Mouse (Mus musculus) spleen, adult 12 weeks (tissue): ENCODE measurements around the gene Grk1.

Experiments
- DNase-seq: peaks from one replicate; pipeline ENCODE4 v3.0.0; 2022; ENCODE audit warnings: low spot score

The Grk1 gene

DNA sequence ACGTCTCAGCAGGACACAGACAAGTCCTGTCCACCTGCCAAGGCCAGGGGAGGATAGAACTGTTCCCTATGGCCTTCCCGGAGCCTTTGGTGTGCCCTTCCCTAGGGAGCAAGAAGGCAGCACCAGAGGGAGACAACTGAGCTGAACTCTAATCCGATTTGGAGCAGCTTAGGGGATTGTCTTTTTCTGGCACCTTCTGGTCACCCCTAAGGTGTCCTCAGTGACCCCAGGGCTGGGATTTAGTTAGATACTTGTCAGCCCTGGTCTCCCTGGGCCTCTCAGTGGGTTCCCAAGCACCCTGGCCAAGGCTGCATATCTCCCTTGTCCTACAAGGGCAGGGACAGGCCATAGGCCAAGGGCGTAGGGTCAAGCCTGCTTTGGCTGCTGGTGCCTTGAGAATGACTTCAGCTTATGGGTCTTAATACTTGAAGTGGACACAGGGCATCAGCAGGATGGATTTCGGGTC lies at the start of gene Grk1:
Gene Grk1 (plus strand): TSS at position 416 of the 466 bp plus-strand sequence.
- no peak for DNase-seq

DNA sequence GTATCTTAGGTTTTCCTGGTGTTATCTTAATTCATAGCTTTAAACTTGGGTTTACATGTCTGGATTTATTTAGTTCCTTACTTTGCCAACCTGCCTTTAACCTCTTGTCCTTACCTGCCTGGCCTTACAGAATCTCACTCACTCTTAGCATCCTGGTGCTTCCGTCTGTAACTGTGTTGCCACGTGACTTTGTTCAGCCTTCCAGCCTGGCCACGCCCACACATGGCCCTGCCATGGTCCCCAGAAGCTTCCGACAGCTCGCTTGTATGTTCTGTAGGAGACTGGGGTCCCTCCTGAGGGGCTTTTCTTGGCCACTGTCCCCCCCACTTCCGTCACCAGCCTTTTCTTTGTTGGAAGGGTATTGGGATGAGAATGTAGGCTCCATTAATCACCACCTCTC lies 48.7 kb upstream of the Grk1 start:
- no peak for DNase-seq

DNA sequence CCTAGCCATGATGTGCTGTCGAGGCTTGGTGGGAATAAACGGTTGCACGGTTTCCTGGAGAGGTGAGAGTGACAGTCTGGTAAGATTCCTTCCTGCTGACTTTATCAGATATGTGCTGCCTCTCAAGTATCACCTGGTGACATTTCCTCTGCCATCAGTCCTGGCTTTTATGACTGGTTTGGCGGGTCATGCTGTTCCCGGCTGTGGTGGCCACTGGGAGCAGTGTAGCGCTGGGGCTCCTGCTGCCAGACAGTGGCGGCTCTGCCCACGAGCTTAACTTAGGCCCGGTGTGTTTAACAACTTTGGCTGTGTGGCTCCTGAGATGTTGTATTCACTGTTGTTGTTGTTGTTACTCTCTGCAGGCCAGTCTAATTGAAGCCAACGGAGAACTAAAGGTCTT lies 48.2 kb upstream of the Grk1 start:
- no peak for DNase-seq

DNA sequence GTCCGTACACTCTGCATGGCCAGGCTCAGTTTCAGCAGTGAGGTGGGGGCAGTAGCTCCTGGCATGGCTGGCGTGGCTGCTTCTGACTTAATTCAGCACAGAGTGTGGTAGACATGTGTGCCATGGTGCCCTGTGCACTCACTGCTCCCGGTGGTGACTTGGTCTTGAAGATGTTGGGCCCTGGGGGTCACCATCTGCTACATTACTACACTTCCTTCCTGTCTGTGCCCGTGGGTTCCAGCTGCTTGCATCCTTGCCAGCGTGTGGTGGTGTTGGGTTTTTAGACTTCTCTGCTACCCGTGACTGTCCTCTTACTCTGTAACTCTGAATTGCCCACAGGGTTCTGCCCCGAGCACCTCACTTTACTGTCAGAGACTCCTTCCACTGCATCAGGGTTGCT lies 44.7 kb upstream of the Grk1 start:
- DNase-seq = no peak

DNA sequence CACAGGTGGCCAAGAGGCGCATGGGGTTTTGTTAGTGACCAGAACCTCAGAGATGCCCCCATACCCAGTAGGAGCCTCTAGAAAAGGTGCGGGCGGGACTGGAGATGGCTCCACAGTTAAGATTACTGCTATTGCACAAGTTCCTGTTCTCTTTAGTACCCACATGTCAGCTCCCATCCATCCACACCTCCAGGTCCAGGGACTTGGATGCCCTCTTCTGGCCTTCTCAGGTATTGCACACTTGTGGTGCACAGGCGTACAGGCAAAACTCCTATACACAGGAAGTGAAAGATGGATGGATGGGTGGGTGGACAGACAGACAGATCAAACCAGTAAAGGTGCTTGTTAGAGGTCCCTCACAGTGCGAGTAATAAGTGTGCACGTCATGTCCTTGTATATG lies 43.0 kb upstream of the Grk1 start:
- peak; percentile 17 for DNase-seq

DNA sequence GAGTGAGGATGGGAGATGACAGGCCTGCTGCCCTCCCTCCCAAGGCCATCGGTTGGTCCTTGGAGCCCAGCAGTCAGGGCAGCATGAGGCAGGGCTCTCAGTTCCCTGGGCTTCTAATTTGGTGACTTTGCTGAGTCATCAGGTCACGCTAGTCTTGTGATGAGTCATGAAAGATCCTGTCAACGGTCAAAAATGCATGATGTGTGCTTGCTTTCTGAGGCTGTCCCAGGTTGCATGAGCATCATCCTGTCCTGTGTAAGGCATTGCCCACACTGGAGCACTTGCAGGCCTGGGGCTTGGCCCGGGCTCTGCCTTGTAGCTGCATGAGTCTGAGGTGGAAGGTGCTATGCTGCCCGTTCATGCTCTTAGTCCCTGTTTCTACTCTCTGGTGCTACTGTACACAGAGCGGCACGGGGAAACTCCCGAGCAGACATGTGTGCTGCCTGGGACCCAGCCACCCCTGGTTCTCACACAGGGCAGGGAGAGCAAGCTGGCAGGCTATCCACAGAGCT lies 31.7 kb upstream of the Grk1 start:
- DNase-seq = no peak

DNA sequence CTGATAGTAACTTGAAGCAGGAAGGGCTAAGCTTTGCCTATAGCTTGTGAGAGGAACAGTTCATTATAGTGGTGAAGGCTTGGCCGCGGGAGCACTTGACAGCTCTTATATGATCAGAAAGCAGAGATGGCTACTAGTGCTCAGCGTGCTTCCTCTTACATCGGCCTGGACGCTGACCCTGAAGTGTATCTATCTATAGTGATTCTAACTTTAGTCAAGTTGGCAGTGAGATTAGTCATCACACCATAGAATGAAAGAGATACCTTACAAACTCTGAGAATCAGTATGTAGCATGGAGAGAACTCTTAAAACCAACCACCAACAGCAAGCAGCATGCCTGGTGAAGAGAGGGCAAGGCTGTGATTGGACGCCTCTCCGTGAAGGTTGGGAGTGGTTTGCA lies 23.3 kb upstream of the Grk1 start:
- DNase-seq = no peak

DNA sequence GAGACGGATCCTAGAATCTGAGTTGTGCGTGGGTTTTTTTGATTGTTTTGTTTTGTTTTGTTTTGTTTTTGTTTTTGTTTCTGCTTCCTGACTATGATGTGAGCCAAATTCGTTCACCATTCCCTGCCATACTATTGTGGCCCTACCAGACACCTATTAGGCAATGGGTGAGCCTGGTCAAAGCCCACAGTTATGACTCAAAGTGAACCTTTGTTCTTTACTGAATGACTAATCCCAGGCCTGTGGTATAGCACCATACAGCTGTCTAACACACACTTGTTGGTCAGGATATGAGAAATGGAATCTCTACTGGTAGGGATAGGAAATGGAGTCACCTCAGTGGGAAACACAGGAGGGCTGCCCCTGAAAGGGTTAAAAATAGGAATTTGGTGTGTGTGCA lies 22.3 kb upstream of the Grk1 start:
- DNase-seq = no peak

DNA sequence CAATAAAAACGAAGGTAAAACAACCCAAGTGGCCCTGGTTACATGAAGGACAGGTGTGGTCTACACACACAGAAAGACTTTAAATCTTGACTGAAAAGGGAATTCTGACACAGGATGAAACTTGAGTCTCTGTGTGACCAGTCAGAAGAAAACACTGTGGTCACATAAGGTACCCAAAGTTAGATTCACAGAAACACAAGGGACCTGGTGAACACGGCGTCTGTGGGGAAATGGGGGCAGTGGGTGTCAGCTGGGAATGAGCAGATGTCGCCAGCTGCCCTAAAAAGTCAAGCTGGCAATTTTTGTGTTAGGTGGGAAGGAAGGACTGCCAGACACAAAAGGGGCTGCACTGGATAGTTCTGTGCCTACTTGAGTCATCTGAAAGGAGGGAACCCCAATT lies 21.9 kb upstream of the Grk1 start:
- no peak for DNase-seq

DNA sequence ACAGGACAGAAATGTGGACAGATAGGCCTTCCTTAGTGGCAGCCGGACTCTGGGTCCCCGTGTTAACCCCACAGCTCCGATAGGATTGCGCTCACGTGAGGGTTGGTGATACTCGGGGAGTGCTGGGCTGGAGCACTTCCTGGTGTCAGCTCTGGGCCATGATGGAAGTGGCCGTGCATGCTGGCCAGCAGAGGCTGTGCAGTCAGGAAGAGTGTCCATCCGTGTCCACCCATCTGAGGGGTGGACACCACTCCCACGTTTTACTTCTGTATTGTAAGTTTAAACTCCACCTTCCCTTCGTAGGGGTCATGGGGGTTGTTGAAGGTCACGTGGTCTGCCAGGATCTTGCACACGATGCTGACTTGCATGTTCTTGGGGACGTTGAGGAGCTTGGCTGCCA lies 18.5 kb upstream of the Grk1 start:
- no peak for DNase-seq

DNA sequence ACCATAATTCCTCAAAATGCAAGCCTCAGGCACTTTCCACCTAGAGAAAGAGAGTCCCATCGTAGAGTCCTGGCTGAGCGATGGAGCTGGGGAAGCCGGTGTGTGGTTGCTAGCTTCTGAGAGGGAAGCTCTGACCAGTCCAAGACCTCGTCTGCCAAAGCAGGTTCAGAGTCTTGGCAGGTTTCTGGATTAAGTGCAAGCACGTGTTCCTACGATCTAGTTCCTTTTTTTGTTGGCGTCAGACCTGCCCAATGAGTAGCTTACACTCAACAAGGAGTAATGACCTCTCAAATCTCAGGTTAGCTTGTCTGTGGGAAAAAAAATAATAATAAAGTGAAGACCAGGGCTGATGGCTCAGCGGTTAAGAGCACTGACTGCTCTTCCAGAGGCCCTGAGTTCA lies 17.2 kb upstream of the Grk1 start:
- DNase-seq = no peak

DNA sequence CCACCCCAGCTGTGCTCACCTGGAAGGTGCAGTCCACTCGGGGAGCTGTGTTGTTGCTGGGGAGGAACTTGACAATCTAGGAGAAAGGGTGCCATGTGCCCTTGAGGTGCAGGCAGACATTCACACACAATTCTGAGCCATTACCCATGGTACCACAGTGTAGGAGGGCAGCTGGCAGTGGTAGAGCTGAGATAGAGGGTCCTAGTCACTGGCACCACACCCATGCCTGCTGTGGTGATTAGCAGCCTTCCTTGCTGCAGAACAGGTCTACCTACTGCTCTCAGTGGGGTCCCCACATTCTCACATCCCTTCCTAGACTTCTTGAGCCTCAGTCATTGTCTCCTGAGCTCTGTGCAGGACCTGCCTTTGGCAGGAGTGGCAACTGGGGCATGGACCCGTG lies 16.1 kb upstream of the Grk1 start:
- DNase-seq = no peak

DNA sequence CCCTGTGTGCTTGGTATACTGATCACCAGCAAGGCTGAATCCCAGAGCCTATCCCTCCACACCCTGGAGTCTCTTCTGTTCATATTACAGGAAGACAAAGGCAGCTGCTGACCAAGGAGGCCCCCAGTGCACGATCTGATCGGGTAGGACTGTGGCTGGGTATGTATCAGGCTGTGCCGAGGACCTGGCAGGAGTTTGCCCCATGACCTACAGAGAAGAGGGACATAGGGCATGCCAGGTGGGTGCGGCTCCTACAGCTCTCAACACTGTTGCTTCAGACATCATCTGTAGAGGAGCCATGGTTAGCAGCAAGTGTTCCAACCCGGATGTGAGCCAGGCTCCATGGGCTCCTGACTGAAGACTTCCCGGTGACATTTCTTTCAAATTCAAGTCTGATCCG lies 11.0 kb upstream of the Grk1 start:
- no peak for DNase-seq

DNA sequence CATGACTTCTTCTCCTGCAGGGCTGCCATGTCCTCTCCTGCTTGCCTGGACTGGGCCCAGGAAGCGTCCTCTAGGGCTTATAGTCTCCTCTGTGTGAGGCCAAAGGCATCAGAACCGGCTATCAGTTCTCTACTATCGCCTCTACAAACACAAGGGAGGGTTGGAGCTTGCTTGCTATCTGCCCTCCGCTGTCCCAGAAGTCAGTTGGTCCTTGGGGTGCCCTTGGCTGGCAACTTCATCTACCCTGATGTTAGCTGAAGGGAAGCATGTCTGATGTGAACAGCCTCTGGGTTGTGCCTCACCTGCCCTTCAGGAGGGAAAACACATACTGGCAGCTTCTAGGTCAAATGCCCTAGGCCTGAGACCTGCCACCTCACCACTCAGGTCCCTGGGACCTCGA lies 8.2 kb upstream of the Grk1 start, which contains the start of gene Atp4b:
Gene Atp4b (minus strand): TSS at position 101 of the 400 bp plus-strand sequence.
- DNase-seq = no peak

DNA sequence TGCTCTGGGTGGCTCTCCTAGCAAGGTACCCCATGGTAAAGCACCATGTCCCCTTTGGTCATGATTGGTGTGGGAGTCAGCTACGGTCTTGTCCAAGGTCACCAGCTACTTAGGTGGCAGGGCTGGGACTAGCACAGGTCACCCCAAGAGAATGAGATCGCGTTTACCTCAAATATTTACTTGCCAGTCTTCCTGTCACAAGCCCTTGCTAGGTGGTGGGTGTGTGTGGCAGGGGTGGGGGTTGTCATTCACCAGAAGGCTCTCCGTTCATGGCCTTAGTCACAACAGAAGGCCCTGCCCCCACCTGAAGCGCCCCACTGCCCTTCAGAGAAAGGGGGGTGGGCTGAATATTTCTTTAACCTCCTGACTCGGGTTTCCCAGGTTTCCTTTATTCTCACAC lies 1.4 kb upstream of the Grk1 start:
- DNase-seq = no peak

DNA sequence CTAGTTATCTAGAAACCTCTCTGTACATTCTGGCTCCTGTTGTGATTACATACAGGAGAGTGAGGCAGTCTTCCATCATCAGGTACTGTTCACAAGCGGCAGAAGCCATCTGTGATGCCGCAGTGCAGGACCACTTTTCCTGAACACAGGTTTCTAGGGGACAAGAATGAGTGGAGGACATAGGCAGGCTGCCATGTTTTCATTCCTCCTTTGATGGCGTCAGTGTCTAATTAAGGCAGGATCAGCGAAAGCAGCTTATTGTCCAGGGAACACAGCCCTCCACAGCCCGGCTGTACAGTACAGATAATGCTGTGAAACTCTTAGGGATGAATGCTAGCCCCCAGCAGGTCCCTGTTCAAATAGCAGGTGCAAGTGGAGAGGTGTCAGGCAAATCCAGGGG lies 1.1 kb downstream of the Grk1 start:
- DNase-seq = no peak

DNA sequence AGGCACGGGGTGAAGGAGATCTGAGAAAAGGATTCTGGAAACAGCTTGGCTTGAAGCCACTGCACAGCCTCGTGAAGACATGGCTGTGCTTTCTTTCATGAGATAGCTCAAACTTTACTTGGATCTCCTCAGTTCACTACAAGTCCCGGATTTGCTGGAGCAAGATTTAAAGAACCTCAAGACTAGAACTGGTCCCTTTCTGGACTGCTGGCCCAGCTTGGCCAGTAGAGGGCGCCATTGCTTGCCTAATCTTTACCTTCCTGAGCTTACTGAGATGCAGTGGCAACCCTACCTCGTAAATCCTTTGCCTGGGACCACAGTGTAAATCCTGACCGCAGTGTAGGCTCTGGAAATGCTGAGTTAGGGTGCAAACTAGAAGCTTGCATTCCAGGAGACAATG lies 6.7 kb downstream of the Grk1 start:
- DNase-seq = peak; percentile 21

DNA sequence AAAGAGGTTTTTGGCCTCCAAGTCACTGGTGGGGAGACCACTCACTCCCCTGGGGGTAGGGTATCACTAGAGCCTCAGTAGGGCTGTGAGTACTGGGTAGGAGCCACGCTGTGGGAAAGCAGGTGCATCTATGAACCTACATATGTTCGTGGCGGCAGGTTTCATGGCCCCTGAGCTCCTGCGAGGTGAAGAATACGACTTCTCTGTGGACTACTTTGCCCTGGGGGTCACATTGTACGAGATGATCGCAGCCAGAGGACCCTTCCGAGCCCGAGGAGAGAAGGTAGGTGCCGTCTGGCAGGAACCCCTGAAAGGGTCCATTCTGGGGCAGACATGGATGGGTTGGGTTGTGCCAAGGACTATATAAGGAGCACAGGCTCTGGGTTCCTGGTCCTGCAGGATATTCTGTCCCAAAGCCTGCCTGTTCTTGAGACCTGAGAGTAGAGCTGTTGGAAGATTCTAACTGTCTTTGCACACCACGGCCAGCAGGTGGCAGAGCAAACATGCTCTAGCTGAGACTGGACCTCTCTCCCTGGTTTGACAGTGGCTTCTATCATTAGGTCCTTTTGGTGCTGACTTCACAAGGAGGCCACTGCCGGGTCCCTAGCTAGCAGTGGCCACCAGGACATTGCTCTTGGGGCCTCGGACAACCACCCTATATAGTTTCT lies 8.1 kb downstream of the Grk1 start:
- DNase-seq = peak; percentile 29

DNA sequence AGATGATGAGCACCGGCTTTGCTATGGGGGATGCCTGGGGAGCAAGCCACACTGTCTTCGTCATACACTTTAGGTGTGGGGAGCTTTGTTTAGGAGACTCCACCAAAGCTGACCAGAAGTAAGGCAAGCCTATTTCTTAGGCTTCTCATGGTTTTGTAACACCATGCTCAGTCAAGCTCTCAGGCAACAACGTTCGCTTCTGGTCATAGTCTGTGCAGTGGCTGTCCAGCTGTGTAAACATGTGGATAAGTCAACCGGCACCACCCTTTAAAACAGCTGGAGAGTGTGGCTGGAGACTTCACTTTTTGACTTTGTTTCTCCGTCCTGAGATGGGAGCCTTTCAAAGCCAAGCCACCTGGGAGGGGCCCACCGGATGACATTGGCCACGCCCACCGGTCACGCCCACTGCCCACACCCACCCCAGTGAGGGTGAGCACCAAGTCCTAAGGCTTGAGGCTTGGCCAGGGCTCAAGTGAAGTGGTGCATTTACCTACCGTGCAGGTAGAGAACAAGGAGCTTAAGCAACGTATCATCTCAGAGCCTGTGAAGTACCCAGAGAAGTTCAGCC lies 9.0 kb downstream of the Grk1 start:
- no peak for DNase-seq

DNA sequence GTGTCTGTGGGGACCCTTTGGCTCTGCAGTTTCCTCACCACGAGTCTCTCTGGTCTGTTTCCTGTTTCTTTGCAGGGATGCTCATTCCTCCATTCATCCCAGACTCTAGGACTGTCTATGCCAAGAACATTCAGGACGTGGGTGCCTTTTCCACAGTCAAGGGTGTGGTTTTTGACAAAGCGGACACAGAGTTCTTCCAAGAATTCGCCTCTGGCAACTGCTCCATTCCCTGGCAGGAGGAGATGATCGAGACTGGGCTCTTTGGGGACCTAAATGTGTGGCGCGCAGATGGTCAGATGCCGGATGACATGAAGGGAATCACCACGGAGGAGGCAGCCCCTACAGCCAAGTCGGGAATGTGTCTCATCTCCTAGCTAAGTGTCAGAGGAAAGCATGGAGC lies 11.0 kb downstream of the Grk1 start:
- DNase-seq = no peak

DNA sequence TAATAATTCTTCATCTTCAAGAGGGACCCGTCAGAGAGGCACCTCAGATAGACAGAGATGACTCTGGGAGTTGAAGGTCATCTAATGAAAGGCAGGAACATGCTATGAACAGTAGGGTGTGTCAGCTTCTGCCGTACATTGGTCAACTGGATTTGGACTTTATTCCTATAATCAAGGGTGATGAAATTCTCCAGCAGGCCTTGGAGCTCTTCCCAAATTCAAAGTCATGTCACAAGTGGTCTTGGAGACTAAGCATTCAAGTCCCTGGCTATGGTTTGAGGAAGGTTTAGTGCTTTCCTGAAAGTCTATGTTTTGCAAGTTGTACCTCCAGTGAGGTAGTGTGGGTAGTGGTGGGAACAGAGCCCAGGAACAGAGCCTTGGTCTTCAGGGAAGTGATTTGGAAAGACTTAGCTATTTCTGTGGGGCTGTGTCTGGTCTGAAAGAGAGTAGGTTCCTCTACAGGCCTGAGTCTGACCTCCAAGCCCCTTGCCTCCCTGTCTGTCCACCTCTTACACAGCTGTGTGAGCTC lies 14.3 kb downstream of the Grk1 start:
- no peak for DNase-seq

DNA sequence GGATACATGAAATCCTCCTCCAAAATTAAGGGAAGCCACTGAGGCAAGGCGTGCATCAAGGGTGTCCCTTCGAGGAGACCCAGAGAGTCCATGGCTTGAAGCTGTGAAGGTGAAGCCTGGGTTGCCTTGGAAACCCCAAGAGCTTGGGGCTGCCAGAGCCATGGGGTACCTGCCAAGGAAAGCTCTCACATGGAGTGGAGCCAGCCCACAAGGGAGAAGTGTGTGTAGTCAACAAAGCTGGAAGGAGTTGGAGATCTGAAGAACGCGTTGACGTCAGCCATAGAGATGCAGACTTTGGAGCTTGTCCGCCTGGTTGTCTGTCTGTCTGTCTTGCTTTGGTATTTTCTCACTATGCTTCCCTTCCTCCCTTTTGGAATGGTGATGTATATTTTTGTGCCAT lies 16.1 kb downstream of the Grk1 start:
- DNase-seq = no peak

DNA sequence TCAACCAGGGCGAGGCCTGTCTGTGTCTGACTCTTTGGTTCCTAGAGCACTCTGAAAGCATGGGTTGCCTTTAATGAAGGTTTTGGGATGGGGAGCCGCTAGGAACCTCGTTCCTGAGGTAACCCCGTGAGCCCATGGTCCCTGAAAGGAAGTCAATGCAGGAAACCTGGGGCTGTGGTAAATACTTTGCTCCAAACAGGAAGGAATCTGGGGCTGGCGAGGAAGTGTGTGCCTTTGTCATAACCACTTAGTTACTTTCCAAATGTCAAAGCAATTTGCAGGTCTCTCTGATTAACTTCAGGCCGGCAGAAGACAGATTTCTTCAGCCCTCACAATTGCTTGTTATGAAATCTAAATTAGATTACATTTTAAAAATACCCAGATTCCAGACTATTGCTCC lies 22.5 kb downstream of the Grk1 start:
- no peak for DNase-seq

DNA sequence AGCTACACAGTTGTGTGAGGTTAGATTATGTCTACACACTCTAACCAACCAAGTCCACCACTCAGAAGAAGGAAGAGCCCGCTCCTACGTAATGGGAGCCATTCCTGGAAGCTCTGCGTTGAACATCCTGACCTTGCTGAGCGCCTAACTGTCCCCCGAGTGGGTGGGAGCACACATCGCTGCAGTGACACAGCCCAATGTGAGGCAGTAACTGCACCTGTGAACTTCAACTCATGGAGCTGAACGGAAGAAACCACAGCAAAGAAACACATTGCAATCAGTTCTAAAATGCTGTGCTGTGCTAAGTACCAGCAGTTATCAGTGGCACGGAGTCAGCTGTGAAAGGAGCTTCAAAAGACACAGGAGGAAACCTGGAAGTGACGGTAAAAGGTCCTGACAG lies 23.3 kb downstream of the Grk1 start:
- DNase-seq = no peak
